Mouse (Mus musculus): Measurements from ENCODE around the gene Scn3a.

Gene Scn3a

GRCm38 (mm10) chr2:65566793-65567787 lies at the start of gene Scn3a:
Scn3a (minus strand) TSS chr2:65567627.
- peak; percentile 28 for DNase-seq

DNA sequence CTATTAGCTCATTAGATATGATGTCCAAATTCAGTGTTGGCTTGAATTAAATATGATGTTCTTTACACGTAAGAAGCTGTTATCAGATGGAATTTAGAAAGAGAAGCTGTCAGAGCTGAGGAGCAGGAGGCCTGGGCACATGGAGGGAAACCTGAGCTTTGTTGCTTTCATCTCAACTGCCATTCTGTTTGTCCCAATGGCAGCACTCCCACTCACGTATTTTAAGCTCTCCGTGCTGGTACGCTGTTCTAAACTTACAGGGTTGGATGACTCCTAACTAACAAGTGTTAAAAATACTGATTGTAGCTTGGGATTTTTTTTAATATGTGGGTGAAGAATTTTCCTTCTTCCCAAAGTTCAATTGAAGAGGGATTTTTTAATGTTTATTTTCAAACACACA lies 44.5 kb upstream of the Scn3a start:
- no peak for DNase-seq

GRCm38 (mm10) chr2:65607813-65608212 lies 40.4 kb upstream of the Scn3a start:
- DNase-seq, result no peak

- no peak for DNase-seq
Measured at GRCm38 (mm10) chr2:65587679-65588078, 20.3 kb upstream of the Scn3a start.

- no peak for DNase-seq
Measured at GRCm38 (mm10) chr2:65567925-65568324, 498 bp upstream of the Scn3a start.

GRCm38 (mm10) chr2:65563898-65564297 lies 3.5 kb downstream of the Scn3a start:
- DNase-seq, result no peak

DNA sequence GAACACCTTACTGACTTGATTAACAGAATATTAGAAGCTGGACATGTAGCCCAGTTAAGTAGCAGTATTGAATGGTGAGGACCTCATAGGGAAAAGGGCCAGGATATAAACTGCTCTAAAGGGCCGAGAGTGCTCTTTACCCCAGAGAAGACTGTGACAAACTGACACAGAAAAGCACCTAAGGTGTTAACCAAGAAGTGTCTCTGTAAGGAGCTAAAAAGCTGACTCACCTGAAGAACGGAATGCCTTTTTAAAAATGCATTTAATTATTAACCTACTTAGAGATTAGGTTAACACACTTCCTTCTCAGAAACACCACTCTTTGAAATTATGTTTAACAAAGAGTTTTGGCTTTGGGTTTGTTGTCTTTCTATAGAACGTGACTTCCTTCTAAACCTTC lies 9.7 kb downstream of the Scn3a start:
- no peak for DNase-seq

DNA sequence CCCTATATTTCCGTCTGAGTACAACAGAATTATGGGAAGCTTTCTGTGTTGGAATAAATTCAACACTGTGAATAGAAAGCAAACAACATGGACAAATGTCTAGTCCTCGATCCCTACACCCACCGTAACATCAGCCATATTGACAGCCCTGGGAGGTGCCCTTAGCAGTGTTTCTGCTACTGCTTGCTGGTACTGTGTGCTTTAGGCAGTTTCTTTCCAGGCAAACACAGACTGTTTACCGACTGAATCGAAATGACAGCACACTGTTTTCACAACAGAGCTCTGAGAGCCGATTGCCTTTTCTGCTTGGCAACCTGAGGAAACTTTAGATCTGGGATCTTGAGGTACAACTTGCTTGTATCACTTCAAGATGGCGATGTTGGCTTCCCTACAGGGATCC lies 12.8 kb downstream of the Scn3a start:
- no peak for DNase-seq

GRCm38 (mm10) chr2:65553473-65553872 lies 14.0 kb downstream of the Scn3a start:
- no peak for DNase-seq

- DNase-seq, result no peak
Measured at GRCm38 (mm10) chr2:65552727-65553126, 14.7 kb downstream of the Scn3a start.

DNA sequence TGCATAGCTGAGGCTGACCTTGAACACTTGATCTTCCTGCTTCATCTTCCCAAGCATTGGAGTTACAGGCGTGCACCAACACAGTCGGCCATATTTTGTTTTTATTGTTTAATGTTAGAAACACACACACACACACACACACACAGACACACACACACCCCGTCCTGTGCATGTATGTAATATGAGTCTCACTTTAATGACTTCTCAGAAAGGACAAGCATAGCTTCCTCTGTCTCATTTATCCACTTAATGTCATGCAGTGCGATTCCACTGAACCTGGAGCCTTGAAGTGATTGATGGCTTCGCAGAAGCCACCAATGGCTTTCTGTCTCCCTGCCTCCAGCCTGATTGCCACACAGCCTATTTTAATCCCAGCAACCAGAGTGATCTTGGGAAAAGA lies 15.2 kb downstream of the Scn3a start:
- DNase-seq, result no peak

DNA sequence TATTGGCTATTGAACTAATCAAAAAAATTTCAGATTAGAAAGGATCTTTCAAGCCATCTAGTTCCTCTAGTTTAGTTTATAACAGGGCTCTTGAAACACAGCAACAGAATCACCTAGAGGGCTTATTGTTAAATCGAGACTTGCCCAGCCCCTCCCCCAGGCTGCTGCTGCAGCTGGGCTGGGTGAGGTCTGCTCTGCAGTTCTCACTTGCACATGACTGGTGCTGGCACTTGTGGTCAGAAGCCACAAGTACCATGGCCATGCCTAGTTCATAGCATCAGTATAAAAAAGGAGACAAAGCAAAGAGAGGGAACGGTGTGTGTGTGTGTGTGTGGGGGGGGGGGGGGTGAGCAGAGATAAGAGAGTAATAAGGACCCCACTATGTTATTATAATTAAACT lies 15.7 kb downstream of the Scn3a start:
- DNase-seq, result no peak

- no peak for DNase-seq
Measured at GRCm38 (mm10) chr2:65550564-65550963, 16.9 kb downstream of the Scn3a start.

GRCm38 (mm10) chr2:65548665-65549064 lies 18.8 kb downstream of the Scn3a start:
- DNase-seq, result no peak

DNA sequence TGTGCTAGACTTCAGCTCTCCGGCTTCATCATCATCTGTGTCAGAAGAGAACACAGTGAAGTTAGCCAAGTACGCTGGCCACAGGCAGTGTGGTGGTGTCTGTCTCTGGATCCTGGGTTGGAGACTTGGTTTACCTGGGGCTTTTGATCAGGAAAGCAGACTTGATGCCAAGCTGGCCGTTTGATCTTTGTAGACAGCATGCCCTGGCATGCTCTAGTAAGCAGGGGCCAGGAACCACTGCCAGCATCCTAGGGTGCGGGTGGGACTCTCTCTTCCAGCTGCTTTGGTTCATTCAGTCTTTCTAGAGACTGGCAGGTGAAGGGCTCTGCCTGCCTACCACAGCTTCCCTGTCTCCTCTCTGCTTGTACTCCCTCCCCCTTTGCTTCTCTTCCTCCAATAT lies 20.1 kb downstream of the Scn3a start:
- DNase-seq, result no peak

DNA sequence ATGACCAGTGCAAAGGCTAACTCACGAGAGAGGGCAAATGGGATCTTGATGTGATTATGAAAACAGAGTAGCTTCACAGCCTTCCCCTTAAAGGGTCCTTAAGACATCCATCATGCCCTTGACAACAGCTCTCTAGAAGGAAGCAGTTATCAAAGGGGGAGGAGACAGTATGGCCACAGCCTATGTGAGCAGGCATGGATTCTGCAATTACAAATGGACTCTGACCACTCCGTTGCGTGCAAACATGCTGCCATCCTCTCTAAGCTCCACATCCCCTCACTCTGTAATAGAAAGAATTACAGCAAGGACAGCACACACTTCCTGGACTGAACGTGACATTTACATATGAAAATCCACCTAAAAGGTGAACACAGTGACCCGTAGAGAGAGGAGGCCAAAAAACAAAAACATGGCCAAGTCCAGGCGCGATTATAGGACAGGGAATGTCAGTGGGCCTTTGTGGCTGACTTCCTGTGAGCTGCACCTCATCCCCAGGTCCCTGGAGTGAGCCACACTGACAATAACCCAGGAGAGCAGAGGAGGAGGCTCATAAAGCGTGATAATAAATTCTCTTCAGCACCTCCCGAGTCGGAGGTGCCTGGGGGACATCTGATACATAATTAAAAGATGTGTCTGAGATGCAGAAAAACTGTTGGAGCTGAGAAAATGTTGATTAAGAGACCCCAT lies 24.4 kb downstream of the Scn3a start:
- DNase-seq, result no peak

- no peak for DNase-seq
Measured at GRCm38 (mm10) chr2:65541781-65542180, 25.6 kb downstream of the Scn3a start.

DNA sequence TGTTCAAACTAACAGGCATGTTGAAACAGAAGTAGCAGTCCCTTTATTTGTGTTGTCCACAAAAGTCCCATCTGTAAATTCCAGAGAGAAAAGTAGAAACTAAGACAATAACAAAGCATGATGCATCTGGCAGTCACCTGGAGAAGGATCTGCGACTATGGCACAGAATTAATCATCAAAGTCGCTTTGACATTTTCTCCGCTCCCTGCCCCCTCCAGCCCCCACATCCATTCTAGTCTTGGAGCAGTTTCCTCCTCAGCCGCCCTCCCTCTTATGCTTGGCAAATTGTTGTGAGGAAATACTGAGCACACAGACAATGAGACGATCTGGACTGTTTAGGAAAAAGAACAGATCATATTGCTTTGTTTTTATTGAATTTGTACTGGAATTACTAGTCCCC lies 29.0 kb downstream of the Scn3a start:
- no peak for DNase-seq

GRCm38 (mm10) chr2:65532127-65532854 lies 35.1 kb downstream of the Scn3a start:
- DNase-seq, result no peak

GRCm38 (mm10) chr2:65529148-65529547 lies 38.3 kb downstream of the Scn3a start:
- DNase-seq, result no peak

DNA sequence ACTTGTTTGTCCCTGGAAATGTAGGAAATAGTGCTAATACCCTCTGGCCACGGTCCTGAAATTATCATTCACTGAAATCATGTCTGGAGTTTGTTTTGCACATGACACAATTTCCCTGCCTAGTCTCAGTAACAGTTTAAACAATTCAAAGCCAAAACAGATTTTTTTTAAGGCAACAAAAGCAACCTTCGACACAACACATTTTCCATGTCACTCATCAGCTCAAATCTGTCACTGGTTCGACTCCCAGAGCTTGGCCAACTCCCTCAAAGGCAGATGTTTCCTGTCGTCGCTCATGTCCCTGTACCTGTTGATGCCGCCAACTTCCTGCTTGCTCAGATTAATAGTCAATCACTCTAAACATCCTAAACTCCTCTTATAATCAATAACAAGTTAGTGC lies 50.7 kb downstream of the Scn3a start:
- no peak for DNase-seq

DNA sequence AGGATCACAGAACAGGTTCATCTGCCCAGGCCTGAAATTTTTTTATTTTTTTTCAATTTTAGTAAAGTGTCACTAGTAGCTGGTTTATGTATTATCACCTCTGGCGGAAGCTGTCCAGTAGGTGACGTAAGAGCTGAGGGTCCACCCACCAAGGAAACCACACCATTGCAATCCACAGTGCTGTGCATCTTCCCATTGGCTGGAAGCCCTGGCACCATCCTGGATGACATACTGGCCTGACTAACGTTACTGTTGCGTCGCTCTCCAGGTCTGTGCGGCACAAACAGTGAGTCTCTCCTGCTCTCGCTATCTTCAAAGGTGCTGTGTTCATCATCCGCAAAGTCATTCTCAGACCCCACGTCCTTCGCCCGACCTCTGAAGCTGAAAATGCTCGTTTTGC lies 59.2 kb downstream of the Scn3a start:
- no peak for DNase-seq

DNA sequence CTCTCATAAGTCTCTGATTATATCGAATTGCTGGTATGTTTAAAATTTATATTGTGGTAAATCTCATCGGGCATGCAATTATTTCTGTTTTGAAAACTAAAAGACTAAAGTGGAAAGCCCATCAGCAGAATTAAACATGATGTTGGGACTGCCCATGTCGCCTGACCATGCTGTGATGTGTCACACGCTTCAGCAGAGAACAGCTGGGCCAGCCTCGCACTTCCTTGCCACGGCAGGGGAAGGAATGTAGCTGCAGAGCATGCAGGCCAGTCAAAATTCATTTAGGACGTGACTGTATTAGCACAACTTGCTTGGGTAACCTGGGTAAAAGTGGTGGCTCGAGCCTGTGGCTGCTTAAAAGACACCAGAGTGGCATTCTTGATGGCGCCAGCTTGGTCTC lies 77.0 kb downstream of the Scn3a start:
- DNase-seq, result no peak

GRCm38 (mm10) chr2:65483434-65483833 lies 84.0 kb downstream of the Scn3a start:
- DNase-seq, result no peak
